Mouse (Mus musculus) lung, postnatal 0 days (tissue): ENCODE data around the gene Rap1gap2.

Experiments
- CTCF ChIP-seq: IDR thresholded peaks from 2 replicates; pipeline ENCODE4 v1.5.1; 2016; ENCODE audit warnings: antibody characterized with exemption, mild to moderate bottlenecking
- EP300 ChIP-seq: IDR thresholded peaks from 2 replicates; pipeline ENCODE4 v1.6.1; 2016; ENCODE audit warnings: antibody characterized with exemption, mild to moderate bottlenecking, control low read depth

GRCm38 (mm10) chr11:74409447-74409754 is 201.3 kb downstream of the Rap1gap2 start:
- TF ChIP-seq CTCF: no peak
- no peak for TF ChIP-seq EP300
